Mouse (Mus musculus) intestine, embryonic 14.5 days (tissue): ENCODE measurements at regions not wholly inside any gene's neighbourhood (a gene's known extent, or its start where the extent isn't known, plus 50 kb on each side); places are given as distances from the start of the nearest gene placed in this dataset.

ENCODE experiments used
- ATAC-seq: fragments of 200-750 bp; cut with Nextera tagmentation; replicated peaks from 2 replicates; pipeline ENCODE4 v1.8.0; 2017; ENCODE audit warnings: low read depth, moderate number of reproducible peaks, moderate TSS enrichment, moderate library complexity; ENCODE audit not compliant: low FRiP score, low TSS enrichment
- DNase-seq: peaks from one replicate; pipeline ENCODE4 v3.0.0-alpha.2; 2018; ENCODE audit warnings: low spot score
- H3K27ac ChIP-seq: fragments of 300-500 bp; sonication (generic); 2 replicates; pipeline ENCODE4 v1.5.1; 2014; ENCODE audit warnings: low read depth, mild to moderate bottlenecking, control low read depth
- H3K27me3 ChIP-seq: fragments of 300-500 bp; sonication (generic); replicated peaks from 2 replicates; pipeline ENCODE4 v1.6.1; 2014; ENCODE audit warnings: low read length, control low read depth; ENCODE audit not compliant: control insufficient read depth, insufficient read depth
- H3K36me3 ChIP-seq: fragments of 300-500 bp; sonication (generic); 2 replicates; pipeline ENCODE4 v1.6.1; 2014; ENCODE audit warnings: low read length, control low read depth; ENCODE audit not compliant: control insufficient read depth, insufficient read depth
- H3K4me1 ChIP-seq: fragments of 300-500 bp; sonication (generic); replicated peaks from 2 replicates; pipeline ENCODE4 v1.6.1; 2014; ENCODE audit warnings: low read length, control low read depth, mixed read lengths; ENCODE audit not compliant: control insufficient read depth, insufficient read depth
- H3K4me2 ChIP-seq: fragments of 300-500 bp; sonication (generic); 2 replicates; pipeline ENCODE4 v1.6.1; 2014; ENCODE audit warnings: low read length
- H3K4me3 ChIP-seq: fragments of 300-500 bp; sonication (generic); 2 replicates; pipeline ENCODE4 v1.5.1; 2014; ENCODE audit warnings: low read depth, low read length, control low read depth, mixed read lengths
- H3K9ac ChIP-seq: fragments of 300-500 bp; sonication (generic); 2 replicates; pipeline ENCODE4 v1.6.1; 2014; ENCODE audit warnings: mild to moderate bottlenecking, low read length
- H3K9me3 ChIP-seq: fragments of 300-500 bp; sonication (generic); 2 replicates; pipeline ENCODE4 v1.6.1; 2016; ENCODE audit warnings: low read length, control low read depth; ENCODE audit not compliant: control insufficient read depth
- WGBS: fragments of 180-500 bp; shearing (Covaris S2); extraction: QIAGEN DNeasy Blood & Tissue Kit; methylation state at CpG from one replicate; pipeline ENCODE4 v1.1.7; 2014; 5-methylcytosine and 5-hydroxymethylcytosine counted together

- 75% methylated on average over 3 of the region's 3 CpGs for WGBS
- no peak overlapping the region for H3K27ac ChIP-seq
- no peak for DNase-seq
Measured at GRCm38 (mm10) chr6:136229791-136230190, 56.5 kb upstream of the Grin2b start.

DNA sequence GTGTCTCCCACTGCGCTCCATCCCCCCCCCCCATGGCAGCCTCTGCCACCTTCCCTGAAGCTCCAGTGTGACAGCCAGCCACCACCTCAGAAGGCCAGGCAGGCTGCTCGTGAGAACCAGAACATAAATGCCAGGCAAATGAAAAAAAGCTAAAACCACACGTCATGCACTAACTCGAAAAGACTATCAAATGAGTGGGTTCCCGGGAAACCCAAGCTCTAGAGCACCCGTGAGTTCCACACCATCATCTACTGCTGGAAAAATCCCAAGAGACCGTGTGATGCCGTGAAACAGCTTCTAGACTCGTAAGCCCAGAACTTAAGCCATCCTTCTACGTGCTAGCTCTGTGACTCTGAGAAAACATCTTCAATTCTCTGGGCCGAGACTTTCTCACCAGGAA, 62.2 kb upstream of the Grin2b start:
- H3K9ac ChIP-seq: no peak overlapping the region
- no peaks in the 10 kb centered on the region for H3K36me3 ChIP-seq
- H3K4me1 ChIP-seq: no peaks in the 10 kb centered on the region
- DNase-seq (no peak), ATAC-seq (no peak)
- WGBS: 89% methylated on average over 11 of the region's 11 CpGs
- no peaks in the 10 kb centered on the region for H3K9me3 ChIP-seq
- H3K4me2 ChIP-seq: no peak overlapping the region
- H3K27ac ChIP-seq: no peak overlapping the region
- no peak overlapping the region for H3K4me3 ChIP-seq
- no peaks in the 10 kb centered on the region for H3K27me3 ChIP-seq

More at GRCm38 (mm10) chr6:136229791-136230190, 56.5 kb upstream of the Grin2b start:
- H3K36me3 ChIP-seq: no peaks in the 10 kb centered on the region
- no peak overlapping the region for H3K4me3 ChIP-seq
- H3K9ac ChIP-seq: no peak overlapping the region
- no peak overlapping the region for H3K4me2 ChIP-seq
- no peaks in the 10 kb centered on the region for H3K9me3 ChIP-seq
- H3K27me3 ChIP-seq: no peaks in the 10 kb centered on the region
- no peak for ATAC-seq
- no peaks in the 10 kb centered on the region for H3K4me1 ChIP-seq

DNA sequence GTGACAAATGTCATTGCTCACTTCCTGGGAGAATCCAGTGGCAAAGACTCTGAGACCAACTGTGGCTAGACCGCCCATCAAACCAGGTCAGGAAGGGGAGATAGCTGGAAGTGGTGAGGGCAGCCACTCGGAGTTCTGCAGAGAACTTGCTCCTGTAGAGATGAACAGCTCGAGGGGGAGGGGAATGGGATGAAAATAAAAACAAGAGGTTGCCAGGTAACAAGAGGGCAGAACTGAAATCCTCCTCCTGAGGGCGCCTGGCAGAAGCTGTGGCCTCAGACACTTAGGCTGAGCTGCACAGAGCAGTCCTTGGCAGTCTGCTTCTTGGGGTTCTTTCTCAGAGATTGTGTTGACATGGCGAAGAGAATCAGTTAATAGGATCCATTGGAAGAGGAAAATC, 65.7 kb upstream of the Grin2b start:
- ATAC-seq: no peak
- Histone ChIP-seq H3K27ac (no peak overlapping the region), H3K4me2 (no peak overlapping the region), H3K9me3 (no peaks in the 10 kb centered on the region), H3K4me1 (no peaks in the 10 kb centered on the region), H3K27me3 (no peaks in the 10 kb centered on the region), H3K9ac (no peak overlapping the region), H3K36me3 (no peaks in the 10 kb centered on the region), H3K4me3 (no peak overlapping the region)
- no peak for DNase-seq
- 42% methylated on average over 5 of the region's 5 CpGs for WGBS

- Histone ChIP-seq H3K36me3 (no peaks in the 10 kb centered on the region), H3K9ac (no peak overlapping the region), H3K9me3 (no peaks in the 10 kb centered on the region), H3K4me3 (no peak overlapping the region), H3K27me3 (no peaks in the 10 kb centered on the region), H3K4me1 (no peaks in the 10 kb centered on the region), H3K27ac (no peak overlapping the region), H3K4me2 (no peak overlapping the region)
- WGBS: 59% methylated on average over 5 of the region's 5 CpGs
- DNase-seq (no peak), ATAC-seq (no peak)
Measured at GRCm38 (mm10) chr6:136239416-136239815, 66.1 kb upstream of the Grin2b start.

DNA sequence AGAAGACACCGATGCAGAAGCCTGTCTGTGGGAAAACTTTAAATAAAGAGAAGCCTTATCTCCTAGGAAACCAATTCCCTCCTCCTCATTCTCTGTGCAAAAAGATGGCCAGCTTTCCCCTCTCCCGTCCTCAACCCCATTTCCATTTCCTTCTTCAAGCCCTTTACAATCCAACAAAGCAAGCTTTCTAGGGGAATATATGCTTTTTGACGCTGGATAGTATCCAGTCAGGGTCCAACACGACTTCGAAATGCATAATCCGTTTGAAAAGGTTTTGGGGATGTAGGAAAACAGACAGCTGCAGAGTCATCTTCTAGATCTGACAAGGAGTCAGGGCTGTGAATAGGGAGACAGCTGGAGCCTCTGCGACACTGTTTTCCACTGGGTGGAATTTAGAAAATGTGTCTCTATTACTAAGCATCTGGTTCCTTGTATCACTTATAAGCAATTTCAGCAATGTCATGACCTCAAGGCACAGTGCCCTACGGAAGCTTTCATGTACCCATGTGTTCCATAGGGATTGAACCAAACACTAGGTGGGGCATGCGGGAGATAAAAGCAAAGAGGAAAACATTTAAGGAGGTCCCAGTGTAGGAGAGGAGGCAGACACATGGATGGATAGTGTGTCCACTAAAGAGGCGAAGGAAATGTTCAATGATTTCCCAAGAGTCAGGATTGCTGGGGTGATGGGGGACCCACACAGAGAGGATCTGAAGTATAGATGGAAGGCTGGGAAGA, 68.4 kb upstream of the Grin2b start:
- no peak overlapping the region for H3K4me2 ChIP-seq
- H3K27me3 ChIP-seq: no peaks in the 10 kb centered on the region
- no peaks in the 10 kb centered on the region for H3K4me1 ChIP-seq
- no peak overlapping the region for H3K9ac ChIP-seq
- H3K4me3 ChIP-seq: no peak overlapping the region
- H3K27ac ChIP-seq: no peak overlapping the region
- no peaks in the 10 kb centered on the region for H3K36me3 ChIP-seq
- no peak for ATAC-seq
- 61% methylated on average over 10 of the region's 10 CpGs for WGBS
- no peaks in the 10 kb centered on the region for H3K9me3 ChIP-seq
- no peak for DNase-seq

GRCm38 (mm10) chr6:136244895-136245294, 71.6 kb upstream of the Grin2b start:
- Histone ChIP-seq H3K27ac (no peak overlapping the region), H3K4me3 (no peak overlapping the region), H3K27me3 (no peaks in the 10 kb centered on the region), H3K9ac (no peak overlapping the region), H3K4me1 (no peaks in the 10 kb centered on the region), H3K9me3 (no peaks in the 10 kb centered on the region), H3K36me3 (no peaks in the 10 kb centered on the region), H3K4me2 (no peak overlapping the region)
- peak; percentile 40 for DNase-seq
- ATAC-seq: no peak
- 92% methylated on average over 7 of the region's 7 CpGs for WGBS

DNA sequence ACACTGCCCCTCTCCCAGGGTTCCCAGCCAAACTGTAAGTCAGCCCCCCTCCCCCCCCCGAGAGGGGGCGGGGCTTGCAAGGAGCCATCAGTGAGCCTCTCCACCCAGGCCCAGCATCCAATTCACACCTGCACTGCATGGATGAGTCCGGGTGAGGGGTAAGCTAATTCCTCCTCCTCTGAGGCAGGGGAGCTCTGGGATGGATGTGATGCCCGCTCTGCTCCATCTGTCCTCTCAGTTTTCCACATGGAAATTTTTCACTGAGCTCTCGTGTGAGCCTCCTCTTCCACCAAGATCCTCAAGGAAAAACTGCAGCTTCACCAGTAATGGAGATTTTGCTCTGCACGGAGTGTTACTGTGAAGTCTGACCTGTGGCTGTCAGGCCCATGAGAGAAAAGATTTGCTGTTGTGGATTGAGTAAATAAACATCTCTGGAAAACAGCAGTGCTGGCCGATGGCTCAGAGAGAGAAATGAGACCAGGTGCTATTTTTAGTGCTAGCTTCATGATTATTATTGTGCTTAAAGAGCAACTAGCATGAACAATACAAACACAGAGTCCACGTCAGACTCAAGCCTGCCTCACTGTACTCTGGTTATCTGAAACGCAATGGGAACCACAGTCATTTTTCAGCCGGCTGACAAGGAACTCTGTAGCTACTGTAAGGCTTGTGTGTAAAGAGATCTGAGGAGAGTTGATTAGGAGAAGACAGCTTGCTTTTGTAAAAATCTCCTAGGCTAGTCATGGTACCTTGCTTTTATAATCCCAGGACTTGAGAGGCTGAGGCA, 71.4 kb upstream of the Gm8994 start:
- WGBS: 31% methylated on average over 10 of the region's 10 CpGs
- Histone ChIP-seq H3K27me3 (no peaks in the 10 kb centered on the region), H3K4me3 (no peak overlapping the region), H3K27ac (no peak overlapping the region), H3K9ac (no peak overlapping the region), H3K4me1 (no peaks in the 10 kb centered on the region), H3K9me3 (no peaks in the 10 kb centered on the region), H3K4me2 (no peak overlapping the region), H3K36me3 (no peaks in the 10 kb centered on the region)
- ATAC-seq (no peak), DNase-seq (no peak)

GRCm38 (mm10) chr6:136275742-136276141, 51.6 kb upstream of the Gm8994 start:
- DNase-seq (no peak), ATAC-seq (no peak)
- no peak overlapping the region for H3K4me3 ChIP-seq
- WGBS: 71% methylated on average over 6 of the region's 6 CpGs
- H3K27ac ChIP-seq: no peak overlapping the region
- H3K27me3 ChIP-seq: no peaks in the 10 kb centered on the region
- H3K4me1 ChIP-seq: peaks cover 3% of the 10 kb centered on the region; the same call in 1 of the 2 replicates
- no peak overlapping the region for H3K9ac ChIP-seq
- no peaks in the 10 kb centered on the region for H3K9me3 ChIP-seq
- H3K36me3 ChIP-seq: no peaks in the 10 kb centered on the region
- H3K4me2 ChIP-seq: no peak overlapping the region
